Mouse (Mus musculus) adrenal gland, adult (tissue): ENCODE data around the gene Ppfibp1.

Experiments
- DNase-seq, 2 experiments: peaks; one replicate each; pipeline ENCODE4 v3.0.0; 2022 to 2023; ENCODE audit warnings: low spot score in 1 of 2; ENCODE audit not compliant: inconsistent age in 2 of 2

Ppfibp1 gene

DNA sequence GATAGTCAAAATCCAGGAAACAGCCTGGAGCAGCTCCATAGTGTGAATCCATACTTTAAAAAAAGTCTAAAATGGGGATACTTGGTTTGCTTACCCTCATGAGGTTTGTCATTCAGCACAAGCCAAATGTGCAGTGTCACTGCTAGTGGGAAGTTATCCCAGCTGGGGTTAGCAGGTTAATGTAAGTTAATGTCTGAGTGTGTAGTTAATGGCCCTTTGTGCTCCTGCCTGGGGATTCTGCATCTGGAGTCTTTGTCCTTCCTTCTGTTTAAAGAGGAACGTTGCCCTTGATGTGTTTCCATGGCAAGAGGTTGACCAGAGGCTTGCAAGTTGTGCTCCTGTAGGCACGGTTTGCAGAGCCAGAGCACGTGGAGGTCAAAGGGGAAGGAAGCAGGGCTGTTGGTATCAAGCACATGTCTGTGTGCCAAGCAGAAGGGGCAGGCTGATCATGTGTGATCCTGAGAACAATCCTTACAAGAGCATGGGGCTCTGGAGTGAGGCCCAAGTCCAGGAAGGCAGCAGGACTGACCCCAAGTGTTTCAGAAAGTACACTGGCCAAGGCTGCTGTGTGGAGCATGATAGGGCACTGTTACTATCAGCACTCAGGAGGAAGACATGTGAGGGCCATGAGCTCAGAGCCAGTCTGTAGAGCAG is 24.7 kb downstream of the Ppfibp1 start:
- peak; percentile 51 to 80 for DNase-seq

- DNase-seq = peak in 1 of 2 experiments; percentile 72
Measured at GRCm38 (mm10) chr6:146913489-146914198, 25.4 kb downstream of the Ppfibp1 start.

DNA sequence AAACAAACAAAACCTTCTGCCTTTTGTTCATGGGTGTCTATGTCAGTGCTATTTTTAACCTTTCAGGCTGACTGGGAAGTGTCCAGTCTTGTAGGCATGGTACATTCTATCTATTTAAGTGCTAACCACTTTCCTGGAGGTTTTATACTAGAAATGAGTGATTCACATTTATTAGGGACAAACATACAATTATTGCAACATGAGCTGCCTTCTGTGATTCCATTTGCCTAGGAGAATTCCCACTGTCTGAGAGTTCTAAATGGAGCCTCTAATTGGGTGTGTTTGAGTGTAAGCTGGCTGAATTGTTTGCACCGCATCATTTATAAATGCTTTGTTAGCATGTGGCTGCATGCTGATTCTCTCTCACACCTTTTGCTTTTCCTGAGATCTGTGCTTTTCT is 27.5 kb downstream of the Ppfibp1 start:
- no peak for DNase-seq

DNA sequence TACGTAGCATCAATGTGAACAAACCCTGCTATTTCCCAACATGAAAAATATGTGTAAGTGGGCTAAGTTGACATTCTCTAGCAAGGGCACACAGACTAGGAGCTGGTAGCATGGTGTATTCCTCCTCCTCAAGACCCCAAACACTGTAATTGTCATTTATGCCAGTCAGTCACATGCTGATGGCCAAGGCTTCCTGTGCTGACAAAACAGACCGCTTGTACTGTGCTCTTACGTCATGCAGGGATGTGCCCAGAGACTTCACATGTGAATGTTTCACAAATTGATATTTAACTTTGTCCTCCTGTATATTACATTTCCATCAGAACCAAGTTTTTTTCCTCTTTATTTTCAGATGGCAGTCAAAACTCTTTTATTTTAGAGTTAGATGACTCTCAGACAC is 29.1 kb downstream of the Ppfibp1 start:
- DNase-seq = no peak

DNA sequence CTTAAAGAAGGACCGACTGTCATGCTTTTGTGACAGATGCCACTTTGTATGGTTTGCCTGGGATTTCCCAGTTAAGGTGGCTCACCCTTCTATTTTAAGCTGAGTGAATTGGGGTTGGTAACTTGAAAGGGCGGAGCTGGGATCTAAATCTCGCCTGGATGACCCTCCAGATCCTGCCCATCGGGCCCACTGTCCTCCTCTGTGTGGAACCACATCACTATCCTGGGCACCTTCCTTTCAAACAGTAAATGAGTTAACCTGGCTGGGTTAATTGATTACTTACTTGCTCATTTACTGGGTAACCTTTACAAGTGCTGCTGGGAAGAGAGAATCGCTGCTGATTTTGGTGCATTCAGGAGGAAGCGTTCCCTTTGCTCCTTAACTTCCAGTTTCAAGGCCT is 30.1 kb downstream of the Ppfibp1 start:
- no peak for DNase-seq

DNA sequence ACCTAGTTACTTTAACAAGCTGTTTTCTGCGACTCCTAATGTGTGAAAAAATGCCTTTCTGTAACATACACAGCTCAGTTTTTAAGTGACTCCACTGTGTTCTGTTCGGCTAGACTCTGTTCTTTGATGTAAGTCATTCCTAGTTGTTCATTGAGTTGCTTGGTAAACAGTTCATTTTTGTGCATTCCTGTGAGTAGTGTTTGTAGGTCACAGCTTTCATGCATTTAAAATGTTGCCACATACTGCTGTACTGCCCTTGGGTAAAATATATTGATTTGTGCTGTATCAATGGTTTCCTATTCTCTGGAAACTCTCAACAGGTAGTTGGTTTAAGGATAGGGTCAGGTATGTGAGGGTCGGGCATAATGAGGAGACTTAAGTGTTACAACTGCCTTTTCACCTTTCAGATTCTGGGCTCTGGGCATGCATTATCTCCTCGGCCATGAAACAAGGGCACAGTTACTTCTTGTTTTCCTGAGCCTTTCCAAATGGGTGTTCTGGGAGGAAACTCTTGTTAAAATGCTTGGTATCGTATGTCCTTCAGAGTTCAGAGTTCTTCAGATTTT is 38.2 kb downstream of the Ppfibp1 start:
- DNase-seq = peak in 1 of 2 experiments; percentile 71

- DNase-seq = peak; percentile 52 to 85
Measured at GRCm38 (mm10) chr6:146928108-146928507, 39.8 kb downstream of the Ppfibp1 start.

GRCm38 (mm10) chr6:146929031-146929430 is 40.7 kb downstream of the Ppfibp1 start:
- no peak for DNase-seq

DNA sequence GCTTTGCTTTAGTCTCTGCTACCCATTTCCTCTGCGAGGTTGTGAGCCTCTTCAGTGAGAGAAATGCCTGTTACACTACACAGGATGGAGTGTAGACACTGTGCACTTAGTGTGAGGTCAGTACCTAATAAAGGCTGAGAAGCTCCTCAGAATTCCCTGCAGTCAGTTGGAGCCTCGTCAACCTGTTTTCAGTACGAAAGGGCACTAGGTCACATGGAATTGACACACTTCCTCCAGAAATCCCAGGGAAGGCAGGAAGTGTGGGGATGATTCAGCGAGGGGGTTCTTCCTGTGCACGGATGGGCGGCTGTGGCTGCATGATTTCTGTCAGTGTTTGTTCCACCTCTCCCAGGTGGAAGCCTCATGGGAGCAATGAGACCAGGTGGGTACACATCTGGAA is 44.8 kb downstream of the Ppfibp1 start:
- DNase-seq = peak; percentile 47 to 71

DNA sequence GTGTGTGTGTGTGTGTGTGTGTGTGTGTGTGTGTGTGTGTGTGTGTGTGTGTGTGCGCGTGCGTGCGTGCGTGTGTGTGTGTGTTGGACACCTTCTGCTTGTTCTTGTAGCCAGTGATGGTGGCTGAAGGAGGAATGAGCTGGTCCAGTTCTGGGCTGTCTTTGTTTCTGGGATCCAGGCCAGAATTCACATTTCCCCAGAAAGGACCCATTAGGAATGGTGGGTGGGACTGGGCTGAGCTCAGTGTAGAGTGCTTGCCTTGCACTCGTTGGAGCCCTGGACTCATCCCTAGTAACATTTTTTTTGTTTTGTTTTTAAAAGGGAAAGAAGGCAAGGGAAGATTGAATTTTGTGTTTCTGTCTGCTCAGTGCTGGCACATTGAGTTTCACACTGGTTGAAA is 47.7 kb downstream of the Ppfibp1 start:
- DNase-seq = peak in 1 of 2 experiments; percentile 53

- DNase-seq = no peak
Measured at GRCm38 (mm10) chr6:146939026-146939425, 50.7 kb downstream of the Ppfibp1 start.

DNA sequence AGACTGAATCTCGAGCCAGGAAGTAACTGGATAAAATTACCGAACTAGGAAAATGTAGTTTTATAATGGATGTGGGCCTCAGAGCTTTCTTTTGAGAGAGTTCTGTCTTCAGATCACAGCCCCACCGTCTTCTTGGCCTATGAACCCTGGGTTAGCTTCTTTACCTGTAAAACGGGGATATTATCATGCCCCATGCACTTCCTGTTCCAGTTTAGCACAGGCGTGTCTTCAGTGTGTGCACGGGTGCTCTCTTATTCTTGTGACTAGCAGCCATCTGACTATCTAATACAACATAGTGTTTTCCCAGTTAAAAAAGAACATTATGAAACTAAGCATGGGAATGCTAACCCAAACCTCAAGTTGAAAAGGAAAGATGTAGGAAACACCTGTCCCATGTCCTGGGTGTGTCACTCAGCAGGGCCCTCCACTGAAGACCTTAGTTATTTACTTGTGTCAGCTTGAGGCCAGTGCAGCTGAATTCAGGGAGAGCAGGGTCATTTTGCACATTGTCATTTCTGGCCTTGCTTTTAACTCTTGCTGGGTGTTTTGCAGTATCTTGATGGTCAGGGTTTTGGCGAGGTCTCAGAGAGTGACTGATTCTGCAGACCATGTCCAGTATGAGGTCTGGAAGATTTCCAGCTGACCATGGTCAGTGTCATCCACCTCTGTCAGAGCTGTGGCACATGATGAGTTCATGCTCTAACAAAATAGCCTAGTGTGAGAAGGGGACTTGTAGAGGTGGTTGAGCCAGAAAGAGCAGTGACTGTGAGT is 53.4 kb downstream of the Ppfibp1 start:
- DNase-seq = peak in 1 of 2 experiments; percentile 66

DNA sequence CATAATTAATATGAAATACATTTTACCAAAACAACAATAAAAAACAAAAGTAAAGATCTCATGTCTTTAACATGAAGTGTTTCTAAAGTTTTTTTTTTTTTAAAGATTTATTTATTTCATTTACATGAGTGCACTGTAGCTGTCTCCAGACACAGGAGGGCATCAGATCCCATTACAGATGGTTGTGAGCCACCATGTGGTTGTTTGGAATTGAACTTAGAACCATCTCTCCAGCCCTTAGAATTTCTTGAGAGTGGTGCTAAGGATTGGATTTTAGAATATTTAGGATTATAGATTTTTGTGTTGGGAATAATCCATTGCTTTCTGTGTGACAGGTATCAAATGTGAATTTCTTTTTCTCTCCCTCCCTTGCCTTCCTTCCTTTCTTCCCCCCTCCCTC is 55.7 kb downstream of the Ppfibp1 start:
- no peak for DNase-seq

GRCm38 (mm10) chr6:146944830-146945229 is 56.5 kb downstream of the Ppfibp1 start:
- peak in 1 of 2 experiments; percentile 67 for DNase-seq

GRCm38 (mm10) chr6:146946327-146947029 is 58.2 kb downstream of the Ppfibp1 start:
- peak in 1 of 2 experiments; percentile 50 for DNase-seq

GRCm38 (mm10) chr6:146947186-146947585 is 58.9 kb downstream of the Ppfibp1 start:
- peak in 1 of 2 experiments; percentile 44 for DNase-seq

DNA sequence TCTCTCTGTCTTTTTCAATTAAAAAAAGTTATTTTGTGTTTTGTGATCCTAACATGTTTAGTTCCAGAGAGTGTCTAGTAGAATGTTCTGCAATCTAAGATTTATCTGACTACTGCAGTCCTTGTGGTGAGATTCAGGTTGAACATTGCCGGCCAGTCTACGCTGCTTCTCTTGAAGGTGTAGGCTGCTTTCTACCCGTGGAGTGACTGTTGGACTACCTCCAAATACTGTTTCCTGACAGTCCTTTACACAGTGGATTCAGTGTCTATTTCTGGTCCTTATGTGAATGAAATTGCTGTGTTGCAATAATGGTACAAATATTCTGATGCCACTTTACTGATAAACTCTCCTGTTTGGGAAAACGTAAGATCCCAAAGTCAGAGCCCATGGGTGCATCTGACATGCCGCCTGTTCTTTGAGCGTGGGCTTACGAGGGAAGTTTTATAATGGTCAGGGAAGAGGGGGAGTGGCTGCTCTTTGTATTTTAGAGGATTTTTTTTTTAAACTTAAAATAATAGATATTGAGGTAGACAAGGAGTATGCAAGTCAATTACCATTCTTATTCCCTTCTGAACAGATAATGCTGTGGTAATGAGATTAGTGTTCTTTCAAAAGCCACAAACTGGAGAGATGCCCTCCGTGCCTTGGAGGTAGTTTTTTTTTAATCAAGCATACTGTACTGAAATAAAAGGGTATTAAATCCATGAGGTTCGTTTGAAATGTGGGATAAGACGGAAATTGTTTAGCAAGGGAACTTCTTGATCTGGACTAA is 61.6 kb downstream of the Ppfibp1 start:
- no peak for DNase-seq

GRCm38 (mm10) chr6:146950454-146950832 is 62.2 kb downstream of the Ppfibp1 start:
- no peak for DNase-seq

DNA sequence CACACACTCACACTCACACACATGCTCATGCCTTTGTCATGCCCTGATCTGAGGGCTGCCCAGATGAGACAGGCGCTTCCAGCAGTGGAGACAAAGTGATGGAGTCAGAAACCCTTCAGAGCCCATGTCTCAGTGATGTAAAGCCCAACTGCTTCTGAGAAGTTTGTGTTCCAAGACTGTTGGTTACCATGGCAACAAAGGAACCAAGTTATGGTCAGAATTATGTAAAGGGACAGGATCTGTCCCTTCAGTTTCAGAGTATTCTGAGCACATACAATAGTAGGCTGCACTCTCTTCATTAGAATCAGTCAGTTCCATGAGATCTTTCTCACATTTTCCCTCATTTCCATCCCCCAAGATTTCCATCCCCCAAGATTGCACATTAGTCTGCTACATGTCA is 66.0 kb downstream of the Ppfibp1 start, which contains the start of gene 1700034J05Rik:
TSS of gene 1700034J05Rik (minus strand) at position 165 of the 400 bp plus-strand sequence.
- DNase-seq = no peak

GRCm38 (mm10) chr6:146955475-146955874 is 67.2 kb downstream of the Ppfibp1 start:
- DNase-seq = no peak
